Mouse (Mus musculus) heart, embryonic 12.5 days (tissue): Measurements from ENCODE around the gene Mrpl46. TPM values are rescaled to one million over a fixed set of nuclear protein-coding genes. Genes with fewer than 3 reads are reported as not detected.

Experiments
- ATAC-seq: fragments of 200-750 bp; cut with Nextera tagmentation; 2 replicates; pipeline ENCODE4 v1.8.0; 2017; ENCODE audit warnings: moderate TSS enrichment, moderate library complexity; ENCODE audit not compliant: insufficient number of reproducible peaks, low FRiP score
- H3K27ac ChIP-seq: fragments of 300-500 bp; sonication (generic); 2 replicates; pipeline ENCODE4 v1.5.1; 2016; ENCODE audit warnings: mild to moderate bottlenecking, moderate library complexity; ENCODE audit not compliant: poor library complexity, severe bottlenecking
- H3K27me3 ChIP-seq: fragments of 300-500 bp; sonication (generic); replicated peaks from 2 replicates; pipeline ENCODE4 v1.6.1; 2016; ENCODE audit warnings: mild to moderate bottlenecking, moderate library complexity
- H3K36me3 ChIP-seq: fragments of 300-500 bp; sonication (generic); 2 replicates; pipeline ENCODE4 v1.6.1; 2016; ENCODE audit warnings: mild to moderate bottlenecking, moderate library complexity
- H3K4me1 ChIP-seq: fragments of 300-500 bp; sonication (generic); replicated peaks from 2 replicates; pipeline ENCODE4 v1.6.1; 2016; ENCODE audit warnings: mild to moderate bottlenecking
- H3K4me2 ChIP-seq: fragments of 300-500 bp; sonication (generic); 2 replicates; pipeline ENCODE4 v1.6.1; 2016; ENCODE audit warnings: mild to moderate bottlenecking, moderate library complexity
- H3K4me3 ChIP-seq: fragments of 300-500 bp; sonication (generic); 2 replicates; pipeline ENCODE4 v1.5.1; 2016; ENCODE audit warnings: mild to moderate bottlenecking
- H3K9ac ChIP-seq: fragments of 300-500 bp; sonication (generic); 2 replicates; pipeline ENCODE4 v1.6.1; 2016; ENCODE audit warnings: mild to moderate bottlenecking, moderate library complexity
- H3K9me3 ChIP-seq: fragments of 300-500 bp; sonication (generic); replicated peaks from 2 replicates; pipeline ENCODE4 v1.6.1; 2016; ENCODE audit warnings: mild to moderate bottlenecking, moderate library complexity
- WGBS: fragments of 180-500 bp; shearing (Covaris S2); methylation state at CpG from one replicate; pipeline ENCODE4 v1.1.7; 2016; 5-methylcytosine and 5-hydroxymethylcytosine counted together
- polyA plus RNA-seq: library from polyadenylated mRNA; unstranded; fragments of >200 nt; fragmentation: Nextera tagmentation; extraction: Ambion mirVana; gene quantifications from 2 replicates; pipeline ENCODE4 v1.2.1, GENCODE M21; 2016

The Mrpl46 gene
- 62.2 and 62.6 TPM in 2 replicates for polyA plus RNA-seq

DNA sequence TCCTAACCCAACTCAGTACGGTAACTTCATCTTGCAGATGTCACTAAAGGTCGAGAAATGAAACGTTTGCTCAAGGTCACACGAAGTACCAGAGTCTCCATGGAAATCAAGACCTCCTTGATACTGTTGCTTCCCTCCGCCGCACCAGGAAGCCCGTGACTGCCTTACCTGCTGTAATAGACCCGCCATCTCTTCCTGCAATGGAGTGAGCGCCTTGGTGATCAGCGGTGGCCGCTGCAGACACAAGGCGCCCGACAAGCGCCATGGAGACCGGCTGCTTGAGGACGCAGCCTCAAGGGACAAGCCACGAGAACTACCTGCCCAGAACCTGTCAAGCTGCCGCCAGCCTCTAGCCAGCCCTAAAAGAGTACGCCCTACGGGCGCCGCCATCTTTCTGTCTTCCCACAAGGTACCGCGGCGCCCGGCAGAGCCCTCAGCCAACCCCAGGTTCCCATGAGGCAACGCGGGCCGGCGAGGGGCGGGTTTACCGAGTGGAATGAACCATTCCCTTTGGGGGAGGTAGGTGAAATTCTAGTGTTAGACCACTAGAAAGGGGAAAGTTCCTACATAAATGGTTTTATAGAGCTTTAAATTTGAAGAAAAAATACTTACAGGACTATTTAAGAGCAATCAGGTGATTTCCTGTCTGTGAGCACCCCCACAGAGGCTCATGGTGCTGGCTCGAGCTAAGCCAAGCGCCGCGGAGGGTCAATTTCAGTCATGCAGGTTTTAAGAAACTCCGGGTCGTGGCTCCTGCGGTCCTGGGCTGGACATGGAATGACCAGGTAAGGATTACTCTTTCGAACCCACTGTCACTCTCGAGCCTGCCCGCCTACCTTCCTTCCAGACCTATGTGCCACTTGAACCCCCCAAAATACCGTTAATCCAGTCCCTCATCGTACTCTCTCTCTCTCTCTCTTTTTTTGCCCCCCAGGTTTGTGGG lies at the start of gene Mrpl46, which contains the start of gene Mrps11:
Gene Mrpl46, minus strand, starts transcription at position 893 of the 943 bp plus-strand sequence.
Gene Mrps11, plus strand, starts transcription at position 481 of the 943 bp plus-strand sequence.
- H3K4me3 ChIP-seq: peak within 1 kb of the TSS; percentile 84
- no peaks in the 10 kb centered on the region for H3K27me3 ChIP-seq
- no peaks in the 10 kb centered on the region for H3K9me3 ChIP-seq
- H3K27ac ChIP-seq: no peak within 1 kb of the TSS
- peak; percentile 96 for ATAC-seq
- peak within 1 kb of the TSS; percentile 90 for H3K9ac ChIP-seq
- under 1% methylated on average over 44 of the region's 44 CpGs for WGBS
- peaks cover 10% of the 10 kb centered on the region for H3K4me1 ChIP-seq
- peak within 1 kb of the TSS; percentile 96 for H3K4me2 ChIP-seq
- peaks cover 43% of the 10 kb centered on the region for H3K36me3 ChIP-seq

DNA sequence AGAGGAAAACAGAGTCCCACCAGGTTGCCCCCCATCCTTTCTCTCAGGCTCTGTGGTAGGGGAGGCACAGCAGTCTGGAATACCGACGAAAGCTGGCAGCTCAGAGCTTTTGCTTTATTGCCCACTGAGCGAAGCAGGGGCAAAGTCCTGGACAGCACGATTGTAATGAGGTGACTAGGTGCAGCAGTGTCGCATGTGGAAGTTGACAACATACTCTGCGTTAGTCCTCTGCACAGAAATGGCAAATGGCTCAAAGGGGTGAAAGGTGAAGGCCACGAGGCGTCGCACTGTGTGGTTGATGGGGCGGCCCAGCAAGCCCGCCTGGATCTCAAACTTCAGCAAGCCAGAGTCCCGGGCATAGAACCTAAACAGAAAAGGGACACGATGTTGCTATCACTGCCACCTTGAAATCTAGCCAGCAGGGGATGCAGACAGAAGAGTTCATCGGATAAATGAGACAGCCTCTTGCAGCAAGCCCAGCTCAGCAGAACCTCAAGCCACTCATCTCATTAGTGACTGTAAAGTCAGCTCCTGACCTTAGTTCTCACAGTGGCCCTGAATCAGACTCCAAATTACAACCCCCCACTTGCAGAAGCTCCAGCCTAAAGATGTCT lies 44.5 kb upstream of the Mrpl46 start:
- Histone ChIP-seq H3K9ac (no peak overlapping the region), H3K4me2 (no peak overlapping the region), H3K27ac (no peak overlapping the region), H3K27me3 (no peaks in the 10 kb centered on the region), H3K4me1 (no peaks in the 10 kb centered on the region; the same call in 1 of the 2 replicates), H3K9me3 (no peaks in the 10 kb centered on the region), H3K36me3 (peaks cover 36% of the 10 kb centered on the region), H3K4me3 (no peak overlapping the region)
- WGBS: 87% methylated on average over 14 of the region's 14 CpGs
- no peak for ATAC-seq

DNA sequence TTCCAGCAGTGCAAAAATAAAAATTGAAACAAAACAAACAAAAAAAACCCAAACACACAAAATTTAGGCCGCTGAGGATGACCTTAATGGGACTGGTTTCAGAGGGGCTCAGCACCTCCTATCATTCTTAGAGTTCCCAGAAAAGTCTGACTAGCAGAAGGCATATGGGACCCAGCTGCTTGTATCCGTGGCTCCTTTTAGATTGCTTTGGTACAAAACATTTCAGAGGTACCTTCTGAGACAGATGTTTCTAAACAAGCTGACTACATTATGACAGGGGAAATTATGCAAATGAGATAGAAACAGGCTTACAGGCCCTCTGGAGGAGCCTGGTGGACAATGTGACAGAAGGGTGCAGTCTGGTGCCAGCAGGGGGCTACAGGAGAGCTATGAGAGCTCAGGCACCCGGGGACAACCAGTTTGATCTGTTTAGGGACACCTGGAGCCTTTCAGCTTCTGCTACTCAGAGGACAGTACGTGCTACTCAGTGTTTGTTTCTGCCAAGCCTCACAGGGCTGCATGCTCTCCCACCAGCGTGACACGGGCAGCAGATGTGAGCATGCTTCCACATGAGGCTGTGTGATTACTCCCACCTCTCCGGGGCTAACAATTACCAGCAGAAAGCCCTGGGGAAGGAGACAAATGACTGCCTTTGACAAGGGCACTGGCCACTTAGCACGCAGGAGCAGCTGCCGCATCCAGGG lies 43.5 kb upstream of the Mrpl46 start:
- no peak for ATAC-seq

DNA sequence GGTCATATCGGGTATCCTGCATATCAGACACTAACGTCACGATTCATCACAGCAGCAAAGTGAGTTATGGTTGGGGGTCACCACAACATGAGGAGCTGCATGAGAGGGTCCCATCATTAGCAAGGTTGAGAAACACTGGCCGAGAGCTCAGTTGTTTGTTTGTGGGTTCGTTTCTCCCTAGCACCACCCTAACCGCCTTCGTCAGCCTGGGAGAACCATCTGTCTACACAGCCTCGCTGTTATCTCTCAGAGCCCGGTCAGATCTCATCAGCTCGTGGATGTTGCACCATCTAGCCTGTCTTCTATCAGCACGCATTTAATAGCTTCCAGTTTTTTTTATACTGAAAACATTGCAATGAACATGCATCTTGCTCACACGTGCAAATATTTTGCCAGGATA lies 35.0 kb upstream of the Mrpl46 start:
- no peaks in the 10 kb centered on the region for H3K27me3 ChIP-seq
- H3K4me1 ChIP-seq: 0 out of 2 replicates have a peak, but pooled peaks cover 2% of the 10 kb centered on the region
- peaks cover 9% of the 10 kb centered on the region; the same call in 1 of the 2 replicates for H3K36me3 ChIP-seq
- 62% methylated on average over 12 of the region's 12 CpGs for WGBS
- ATAC-seq: no peak
- no peak overlapping the region for H3K27ac ChIP-seq
- H3K4me2 ChIP-seq: no peak overlapping the region
- no peak overlapping the region for H3K4me3 ChIP-seq
- H3K9me3 ChIP-seq: no peaks in the 10 kb centered on the region
- H3K9ac ChIP-seq: no peak overlapping the region

More for the DNA sequence above, 43.5 kb upstream of the Mrpl46 start:
- Histone ChIP-seq H3K27me3 (no peaks in the 10 kb centered on the region), H3K9me3 (no peaks in the 10 kb centered on the region), H3K9ac (no peak overlapping the region), H3K4me2 (no peak overlapping the region), H3K4me1 (no peaks in the 10 kb centered on the region; the same call in 1 of the 2 replicates), H3K4me3 (no peak overlapping the region), H3K27ac (no peak overlapping the region), H3K36me3 (peaks cover 36% of the 10 kb centered on the region)
- 56% methylated on average over 9 of the region's 9 CpGs for WGBS

DNA sequence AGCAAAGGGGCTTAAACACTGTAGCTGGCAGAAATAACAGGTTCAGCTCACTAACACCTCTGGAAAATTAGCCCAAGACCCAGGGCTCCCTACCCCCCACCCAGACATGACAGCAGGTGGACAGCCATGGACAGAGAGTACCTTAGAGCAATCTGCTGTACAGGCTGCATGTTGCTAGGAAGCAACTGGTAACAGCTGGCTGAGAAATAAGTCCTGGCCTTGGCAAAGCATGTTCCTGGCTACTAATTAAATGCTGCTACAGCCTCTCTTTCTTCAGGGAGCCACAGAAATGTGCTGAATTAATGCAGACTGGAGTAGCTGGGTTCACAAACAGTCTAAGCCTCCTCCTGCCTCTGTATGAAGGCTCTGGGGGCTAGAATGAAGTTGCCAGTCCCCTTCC lies 31.4 kb upstream of the Mrpl46 start:
- Histone ChIP-seq H3K4me3 (no peak overlapping the region), H3K4me2 (no peak overlapping the region), H3K9me3 (no peaks in the 10 kb centered on the region), H3K4me1 (0 out of 2 replicates have a peak, but pooled peaks cover 2% of the 10 kb centered on the region), H3K27me3 (no peaks in the 10 kb centered on the region), H3K27ac (no peak overlapping the region), H3K36me3 (no peaks in the 10 kb centered on the region), H3K9ac (no peak overlapping the region)
- ATAC-seq: no peak

DNA sequence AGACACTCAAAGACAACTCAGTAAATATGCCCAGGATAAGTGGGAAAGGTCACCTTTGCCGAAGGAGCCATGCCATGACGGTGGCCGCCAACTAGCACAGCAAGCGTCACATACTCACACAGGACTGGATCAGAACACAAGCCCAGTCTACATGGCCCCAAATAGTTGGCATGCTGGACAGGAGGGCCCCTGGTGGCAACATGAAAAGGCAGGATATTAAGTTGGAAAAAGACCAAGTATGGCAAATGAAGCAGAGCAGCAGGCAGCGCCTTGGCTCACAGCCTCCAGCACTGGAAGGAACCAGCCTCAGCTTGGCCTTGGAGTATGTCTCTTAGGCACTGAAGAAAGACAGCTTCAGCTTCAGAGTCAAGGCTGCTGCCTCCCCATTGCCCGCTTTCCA lies 30.5 kb upstream of the Mrpl46 start:
- Histone ChIP-seq H3K4me1 (0 out of 2 replicates have a peak, but pooled peaks cover 2% of the 10 kb centered on the region), H3K36me3 (no peaks in the 10 kb centered on the region), H3K4me3 (no peak overlapping the region), H3K27me3 (no peaks in the 10 kb centered on the region), H3K27ac (no peak overlapping the region), H3K9me3 (no peaks in the 10 kb centered on the region), H3K4me2 (no peak overlapping the region), H3K9ac (no peak overlapping the region)
- ATAC-seq: no peak
- WGBS: 85% methylated on average over 6 of the region's 6 CpGs

DNA sequence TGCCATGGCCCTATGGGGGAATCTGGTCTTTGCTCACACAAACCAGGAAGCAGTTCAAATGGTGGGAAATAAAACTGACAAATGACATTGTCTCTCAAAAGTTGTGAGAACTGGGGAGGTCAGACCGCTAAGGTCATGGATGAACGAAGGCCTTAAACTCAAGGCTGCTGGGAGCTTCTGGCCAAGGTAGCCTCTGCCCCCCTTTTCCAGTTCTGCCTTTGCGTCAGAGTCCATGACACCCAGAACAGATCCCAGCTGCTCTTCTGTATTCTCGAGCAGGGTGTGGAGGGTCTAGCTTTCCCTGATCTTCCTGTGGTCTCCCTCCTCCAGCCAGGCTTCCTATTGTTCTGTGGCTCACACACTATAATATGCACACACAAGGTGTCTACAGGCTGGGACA lies 23.9 kb upstream of the Mrpl46 start:
- no peaks in the 10 kb centered on the region for H3K4me1 ChIP-seq
- no peaks in the 10 kb centered on the region for H3K36me3 ChIP-seq
- no peak overlapping the region for H3K4me3 ChIP-seq
- WGBS: 74% methylated on average over 4 of the region's 4 CpGs
- H3K27ac ChIP-seq: no peak overlapping the region
- no peaks in the 10 kb centered on the region for H3K27me3 ChIP-seq
- ATAC-seq: no peak
- no peak overlapping the region for H3K9ac ChIP-seq
- no peak overlapping the region for H3K4me2 ChIP-seq
- no peaks in the 10 kb centered on the region for H3K9me3 ChIP-seq

DNA sequence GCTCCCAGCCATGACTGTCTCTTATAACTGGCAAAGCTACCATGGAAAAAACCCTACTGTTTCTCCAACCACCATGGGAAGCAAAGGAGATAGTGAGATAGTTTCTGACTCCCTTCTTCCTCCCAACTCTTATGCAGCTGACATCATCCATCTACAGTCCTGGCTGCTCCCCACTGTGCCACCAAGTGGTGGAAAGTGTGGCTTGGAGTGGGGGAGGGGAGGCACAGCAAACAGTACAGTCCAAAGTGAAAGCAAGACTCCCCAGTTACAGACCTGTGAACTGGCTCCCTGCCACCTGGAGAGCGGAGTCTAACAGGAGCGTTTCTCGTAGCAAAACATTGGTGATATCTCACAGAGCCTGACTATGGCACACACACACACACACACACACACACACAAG lies 20.5 kb upstream of the Mrpl46 start:
- H3K27me3 ChIP-seq: peaks cover 16% of the 10 kb centered on the region; the same call in 1 of the 2 replicates
- H3K4me2 ChIP-seq: no peak overlapping the region
- H3K36me3 ChIP-seq: no peaks in the 10 kb centered on the region
- H3K9ac ChIP-seq: no peak overlapping the region
- H3K4me1 ChIP-seq: 0 out of 2 replicates have a peak, but pooled peaks cover 4% of the 10 kb centered on the region
- no peaks in the 10 kb centered on the region for H3K9me3 ChIP-seq
- no peak for ATAC-seq
- H3K4me3 ChIP-seq: no peak overlapping the region
- no peak overlapping the region for H3K27ac ChIP-seq
- WGBS: 68% methylated on average over 3 of the region's 3 CpGs

DNA sequence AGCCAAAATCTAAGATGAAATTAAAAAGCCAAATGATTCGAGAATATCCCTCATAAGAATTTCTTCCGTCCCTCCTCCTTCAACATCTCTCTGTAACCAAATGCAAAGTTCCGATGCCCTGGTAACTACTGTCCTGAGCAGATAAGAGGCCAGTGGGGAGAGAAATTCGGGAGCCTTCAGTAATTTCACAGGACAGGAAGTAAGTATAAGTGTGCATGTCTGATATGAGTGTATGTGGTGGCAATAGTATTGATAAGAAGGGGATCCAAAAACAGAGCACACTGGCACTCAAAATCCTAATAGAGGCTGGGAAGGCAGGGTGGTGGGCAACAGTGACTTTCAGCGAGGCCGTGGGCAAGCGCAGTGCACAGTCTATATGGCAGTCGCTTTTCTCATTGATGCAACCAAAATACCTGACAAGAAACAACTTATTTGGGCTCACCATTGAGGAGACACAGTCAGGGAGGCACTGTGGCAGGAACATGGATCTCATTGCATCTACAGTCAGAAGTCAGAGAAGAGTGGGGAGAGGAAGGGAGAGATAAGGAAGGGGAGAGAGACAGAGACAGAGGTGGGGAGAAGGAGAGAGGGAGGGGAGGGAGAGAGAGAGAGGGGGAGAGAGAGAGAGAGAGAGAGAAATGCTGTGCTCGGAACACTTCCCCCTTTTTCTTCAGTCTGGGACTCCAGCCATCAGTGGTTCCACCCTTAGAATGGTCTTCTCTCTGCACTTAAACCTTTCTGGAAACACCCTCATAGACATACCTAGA lies 16.6 kb upstream of the Mrpl46 start:
- 61% methylated on average over 9 of the region's 9 CpGs for WGBS
- Histone ChIP-seq H3K36me3 (no peaks in the 10 kb centered on the region), H3K9ac (no peak overlapping the region), H3K4me1 (peaks cover 12% of the 10 kb centered on the region), H3K27me3 (peaks cover 28% of the 10 kb centered on the region), H3K4me2 (no peak overlapping the region), H3K27ac (no peak overlapping the region), H3K9me3 (no peaks in the 10 kb centered on the region), H3K4me3 (no peak overlapping the region)
- ATAC-seq: no peak

DNA sequence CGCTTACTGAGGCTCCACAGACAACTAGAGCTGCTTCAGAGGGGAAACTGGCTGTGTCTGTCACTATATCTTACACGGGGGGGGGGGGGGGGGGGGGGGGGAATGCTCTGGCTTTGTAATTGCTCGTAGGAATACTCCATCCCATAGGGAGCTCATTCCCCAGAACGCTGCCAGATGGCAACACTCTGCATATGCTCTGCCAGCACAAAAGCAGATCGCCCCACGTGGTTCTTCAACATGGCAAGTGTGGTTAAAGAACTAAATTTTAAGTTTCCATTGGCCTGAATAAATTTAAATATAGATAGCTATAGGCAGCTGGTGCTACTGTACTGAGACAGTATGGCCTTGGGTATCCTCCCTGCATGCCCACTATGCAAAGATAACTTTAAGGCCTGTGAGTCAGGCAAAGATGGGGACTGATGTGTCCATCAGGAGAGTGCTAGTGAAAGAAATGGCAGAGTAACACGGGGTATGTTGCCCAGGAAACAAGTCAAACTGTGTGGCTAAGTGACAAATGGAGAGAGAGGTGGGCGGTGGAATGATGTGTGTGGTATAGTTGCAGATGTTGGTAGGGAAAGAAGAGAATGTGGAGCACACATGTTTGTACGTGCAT lies 14.6 kb upstream of the Mrpl46 start:
- H3K4me1 ChIP-seq: peaks cover 22% of the 10 kb centered on the region
- H3K27ac ChIP-seq: no peak overlapping the region
- no peaks in the 10 kb centered on the region for H3K9me3 ChIP-seq
- H3K9ac ChIP-seq: no peak overlapping the region
- ATAC-seq: no peak
- H3K27me3 ChIP-seq: peaks cover 28% of the 10 kb centered on the region
- WGBS: 67% methylated on average over 8 of the region's 9 CpGs
- peaks cover 2% of the 10 kb centered on the region for H3K36me3 ChIP-seq
- no peak overlapping the region for H3K4me2 ChIP-seq
- H3K4me3 ChIP-seq: no peak overlapping the region
